In the genomic region with DNA sequence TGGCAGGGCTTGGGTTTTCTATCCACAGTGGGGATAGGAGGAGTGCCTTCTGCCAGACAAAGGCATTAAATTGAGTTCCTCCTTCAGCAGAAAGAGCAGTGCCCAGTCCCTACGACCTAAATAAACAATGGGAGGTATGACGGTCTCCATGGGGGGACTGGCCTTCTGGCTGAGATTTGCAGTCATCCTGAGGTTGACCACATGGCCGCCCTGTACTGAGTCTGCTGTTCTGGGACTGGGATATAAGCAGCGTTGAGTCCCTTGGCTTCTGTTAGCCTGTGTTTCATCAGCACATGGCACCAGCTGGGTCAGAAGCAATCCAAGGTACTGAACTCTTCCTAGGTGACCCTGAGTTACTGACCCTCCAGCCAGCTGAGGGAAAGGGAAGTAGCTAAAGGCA, we compare ENCODE assay signal across 19 mouse cellular contexts.
DNase-seq lines count a peak whose midpoint lies in the region; ATAC-seq and TF ChIP-seq lines count a peak whose summit lies in the region.
"Had no signal": no experiment of that assay in that cellular context is flagged by ENCODE, and none has a peak within 500 bp of the region (broad histone marks: within the 10 kb centered on the region; RNA-seq: fewer than 3 reads in every experiment).

No protein-coding gene starts in this region.

- DNase-seq in adrenal gland, adult 2 months = peak; percentile 32
- DNase-seq in adrenal gland, postnatal 25 days = no peak
- no peak for DNase-seq in hindbrain, embryonic 10.5 days (ENCODE audit: low spot score)
- DNase-seq in hindbrain, postnatal 0 days (ENCODE audit: low spot score) = no peak
- DNase-seq in cerebellum, adult 9-10 months = peak; percentile 80
- no peak for DNase-seq in embryo, embryonic 10 days (ENCODE audit: low spot score)
- DNase-seq in kidney, adult 11 months = no peak
- DNase-seq: gastrocnemius, postnatal 25 days; kidney, postnatal 4 days; lung, postnatal 4 days; right cerebral cortex, postnatal 4 days had no signal

- 67% methylated on average over 4 of the region's 4 CpGs for WGBS in hindbrain, embryonic 10.5 days
- 59% methylated on average over 4 of the region's 4 CpGs for WGBS in hindbrain, postnatal 0 days
- WGBS in kidney, embryonic 16.5 days = 67% methylated on average over 4 of the region's 4 CpGs

- H3K4me1 ChIP-seq in hindbrain, embryonic 10.5 days (replicated peaks) = peaks cover 40% of the 10 kb centered on the region
- H3K4me1 ChIP-seq in hindbrain, postnatal 0 days (ENCODE audit: insufficient read depth, low read length) = peaks cover 12% of the 10 kb centered on the region
- H3K4me1 ChIP-seq in kidney, embryonic 16.5 days (ENCODE audit: insufficient read depth, low read length) = peaks cover 31% of the 10 kb centered on the region
- H3K4me1 ChIP-seq: lung, embryonic 15.5 days had no signal

- no peak overlapping the region for H3K4me2 ChIP-seq in hindbrain, postnatal 0 days (ENCODE audit: low read depth, low read length)
- no peak overlapping the region for H3K4me2 ChIP-seq in kidney, embryonic 16.5 days (replicated peaks; ENCODE audit: low read depth, low read length)
- H3K4me2 ChIP-seq: forebrain, embryonic 13.5 days; heart, embryonic 15.5 days; limb, embryonic 13.5 days; lung, embryonic 15.5 days had no signal

- 0 out of 2 replicates have a peak, but pooled peaks cover 2% of the 10 kb centered on the region for H3K36me3 ChIP-seq in hindbrain, embryonic 10.5 days
- H3K36me3 ChIP-seq in hindbrain, postnatal 0 days (ENCODE audit: insufficient read depth, low read length) = no peaks in the 10 kb centered on the region
- H3K36me3 ChIP-seq in kidney, embryonic 16.5 days (ENCODE audit: insufficient read depth, low read length) = no peaks in the 10 kb centered on the region
- H3K36me3 ChIP-seq: heart, embryonic 15.5 days; limb, embryonic 13.5 days; lung, embryonic 15.5 days had no signal

- H3K9me3 ChIP-seq in hindbrain, embryonic 10.5 days = no peaks in the 10 kb centered on the region
- no peaks in the 10 kb centered on the region for H3K9me3 ChIP-seq in hindbrain, postnatal 0 days (ENCODE audit: low read length)
- H3K9me3 ChIP-seq in kidney, embryonic 16.5 days (ENCODE audit: low read length) = no peaks in the 10 kb centered on the region
- H3K9me3 ChIP-seq: forebrain, embryonic 13.5 days; heart, embryonic 15.5 days; limb, embryonic 13.5 days; lung, embryonic 15.5 days had no signal

- no peak overlapping the region for H3K9ac ChIP-seq in hindbrain, postnatal 0 days (replicated peaks; ENCODE audit: low read length)
- H3K9ac ChIP-seq in kidney, embryonic 16.5 days (replicated peaks; ENCODE audit: low read length) = no peak overlapping the region
- H3K9ac ChIP-seq: forebrain, embryonic 13.5 days; heart, embryonic 15.5 days; limb, embryonic 13.5 days; liver, embryonic 14.5 days; lung, embryonic 15.5 days had no signal

- no peak overlapping the region for H3K4me3 ChIP-seq in hindbrain, embryonic 10.5 days
- no peak overlapping the region for H3K4me3 ChIP-seq in hindbrain, postnatal 0 days (ENCODE audit: low read length)
- no peak overlapping the region for H3K4me3 ChIP-seq in kidney, embryonic 16.5 days (ENCODE audit: low read length)
- H3K4me3 ChIP-seq: forebrain, embryonic 13.5 days; heart, embryonic 15.5 days; limb, embryonic 13.5 days; lung, embryonic 15.5 days had no signal

- no peak for TF ChIP-seq CTCF in hindbrain, postnatal 0 days (IDR thresholded peaks at IDR 0.05; ENCODE audit: low read depth)

- peak overlapping the region; percentile 50 for H3K27ac ChIP-seq in hindbrain, embryonic 10.5 days
- no peak overlapping the region for H3K27ac ChIP-seq in hindbrain, postnatal 0 days
- no peak overlapping the region for H3K27ac ChIP-seq in kidney, embryonic 16.5 days (ENCODE audit: low read length)
- H3K27ac ChIP-seq: forebrain, embryonic 13.5 days; heart, embryonic 15.5 days; limb, embryonic 13.5 days; liver, embryonic 14.5 days; lung, embryonic 15.5 days; stomach, postnatal 0 days had no signal

- ATAC-seq in hindbrain, postnatal 0 days = no peak
- no peak for ATAC-seq in kidney, embryonic 16.5 days (ENCODE audit: low FRiP score, low TSS enrichment)
- ATAC-seq: forebrain, embryonic 13.5 days; Patski had no signal

- no peaks in the 10 kb centered on the region for H3K27me3 ChIP-seq in hindbrain, embryonic 10.5 days (ENCODE audit: insufficient read depth, poor library complexity, severe bottlenecking)
- H3K27me3 ChIP-seq in hindbrain, postnatal 0 days (ENCODE audit: insufficient read depth, low read length) = no peaks in the 10 kb centered on the region
- no peaks in the 10 kb centered on the region for H3K27me3 ChIP-seq in kidney, embryonic 16.5 days (ENCODE audit: insufficient read depth, low read length)
- H3K27me3 ChIP-seq: forebrain, embryonic 13.5 days; heart, embryonic 15.5 days; limb, embryonic 13.5 days; lung, embryonic 15.5 days; Patski had no signal

Comparison
In these comparisons a context has a peak if more than half of its experiments do, and no peak if none do; other contexts are left out.
1. DNase-seq: peak in adrenal gland, adult 2 months (single experiment) and cerebellum, adult 9-10 months (single experiment); none in adrenal gland, postnatal 25 days (single experiment), hindbrain, embryonic 10.5 days (single experiment), hindbrain, postnatal 0 days (single experiment), embryo, embryonic 10 days (single experiment) and kidney, adult 11 months (single experiment).